Mouse (Mus musculus) cerebellum, postnatal 4 days (tissue): ENCODE data around the gene Gatb.

Experiments
- DNase-seq, 2 experiments: peaks; one replicate each; pipeline ENCODE4 v3.0.0; 2022; ENCODE audit warnings: low spot score in 2 of 2, mixed read lengths in 1 of 2

Gatb gene

GRCm38 (mm10) chr3:85659681-85660080 lies 85.8 kb downstream of the Gatb start:
- no peak for DNase-seq

GRCm38 (mm10) chr3:85661926-85662813 lies 88.3 kb downstream of the Gatb start:
- DNase-seq = no peak

- no peak for DNase-seq
These were observed 89.9 kb downstream of the Gatb start for GRCm38 (mm10) chr3:85663826-85664225.

GRCm38 (mm10) chr3:85664591-85665171 lies 90.8 kb downstream of the Gatb start:
- DNase-seq = no peak

- DNase-seq = no peak
These were observed 92.2 kb downstream of the Gatb start for GRCm38 (mm10) chr3:85666166-85666565.

GRCm38 (mm10) chr3:85666736-85667135 lies 92.8 kb downstream of the Gatb start:
- DNase-seq = no peak

GRCm38 (mm10) chr3:85667683-85668082 lies 93.8 kb downstream of the Gatb start:
- no peak for DNase-seq

- DNase-seq = no peak
These were observed 95.9 kb downstream of the Gatb start for GRCm38 (mm10) chr3:85669844-85670243.

GRCm38 (mm10) chr3:85677133-85677532 lies 103.2 kb downstream of the Gatb start:
- no peak for DNase-seq

GRCm38 (mm10) chr3:85677952-85678351 lies 104.0 kb downstream of the Gatb start:
- no peak for DNase-seq

- DNase-seq = no peak
These were observed 105.5 kb downstream of the Gatb start for GRCm38 (mm10) chr3:85679312-85679933.

GRCm38 (mm10) chr3:85679960-85680359 lies 106.0 kb downstream of the Gatb start:
- DNase-seq = no peak

- DNase-seq = no peak
These were observed 107.2 kb downstream of the Gatb start for GRCm38 (mm10) chr3:85681136-85681535.

GRCm38 (mm10) chr3:85683618-85684017 lies 109.7 kb downstream of the Gatb start:
- no peak for DNase-seq

- no peak for DNase-seq
These were observed 111.4 kb downstream of the Gatb start for GRCm38 (mm10) chr3:85685271-85685670.

GRCm38 (mm10) chr3:85688341-85688740 lies 114.4 kb downstream of the Gatb start:
- no peak for DNase-seq

GRCm38 (mm10) chr3:85691134-85691533 lies 117.2 kb downstream of the Gatb start:
- DNase-seq = no peak

GRCm38 (mm10) chr3:85693013-85693412 lies 119.1 kb downstream of the Gatb start:
- no peak for DNase-seq

GRCm38 (mm10) chr3:85695056-85695455 lies 121.1 kb downstream of the Gatb start:
- no peak for DNase-seq

GRCm38 (mm10) chr3:85698496-85698895 lies 124.6 kb downstream of the Gatb start:
- DNase-seq = no peak

- no peak for DNase-seq
These were observed 129.4 kb downstream of the Gatb start for GRCm38 (mm10) chr3:85703141-85703882.
